Mouse (Mus musculus) layer of hippocampus, adult 9-10 months (tissue): ENCODE measurements around the gene Mcts1.
A peak's percentile ranks its signal among the peaks of the same experiment; 100 is the strongest.

Experiments used
- DNase-seq: peaks from one replicate; pipeline ENCODE4 v3.0.0; 2022; ENCODE audit warnings: low spot score

The Mcts1 gene

GRCm38 (mm10) chrX:38600177-38600994, at the start of gene Mcts1:
Mcts1 (plus strand) TSS chrX:38600578.
- peak; percentile 55 for DNase-seq

- DNase-seq = no peak
These were observed 47.1 kb upstream of the Mcts1 start for GRCm38 (mm10) chrX:38553255-38553654.

- peak; percentile 2 for DNase-seq
These were observed 36.3 kb upstream of the Mcts1 start for GRCm38 (mm10) chrX:38563941-38564541.

GRCm38 (mm10) chrX:38564542-38565175, 35.7 kb upstream of the Mcts1 start:
- peak; percentile 62 for DNase-seq

- no peak for DNase-seq
These were observed 35.2 kb upstream of the Mcts1 start for GRCm38 (mm10) chrX:38565176-38565542.

GRCm38 (mm10) chrX:38566521-38567205, 33.7 kb upstream of the Mcts1 start:
- no peak for DNase-seq

GRCm38 (mm10) chrX:38576078-38576477, 24.3 kb upstream of the Mcts1 start, which contains the start of gene Cul4b:
Cul4b (minus strand) TSS chrX:38576196.
- no peak for DNase-seq

- no peak for DNase-seq
These were observed 19.2 kb upstream of the Mcts1 start for GRCm38 (mm10) chrX:38581140-38581539.

- no peak for DNase-seq
These were observed 17.1 kb upstream of the Mcts1 start for GRCm38 (mm10) chrX:38583261-38583660.

- DNase-seq = no peak
These were observed 10.6 kb upstream of the Mcts1 start for GRCm38 (mm10) chrX:38589827-38590226.

GRCm38 (mm10) chrX:38591749-38592148, 8.6 kb upstream of the Mcts1 start:
- no peak for DNase-seq

- no peak for DNase-seq
These were observed 7.0 kb upstream of the Mcts1 start for GRCm38 (mm10) chrX:38593180-38593889.

- peak; percentile 8 for DNase-seq
These were observed 604 bp downstream of the Mcts1 start for GRCm38 (mm10) chrX:38600995-38601369.

GRCm38 (mm10) chrX:38634801-38635637, 34.6 kb downstream of the Mcts1 start, which contains the start of gene C1galt1c1:
C1galt1c1 (minus strand) TSS chrX:38635087.
- DNase-seq = peak; percentile 71

GRCm38 (mm10) chrX:38635638-38635931, 35.2 kb downstream of the Mcts1 start:
- no peak for DNase-seq

- DNase-seq = no peak
These were observed 41.1 kb downstream of the Mcts1 start for GRCm38 (mm10) chrX:38641435-38641834.

- DNase-seq = no peak
These were observed 41.8 kb downstream of the Mcts1 start for GRCm38 (mm10) chrX:38642183-38642582.

- no peak for DNase-seq
These were observed 50.1 kb downstream of the Mcts1 start for GRCm38 (mm10) chrX:38650404-38651039.

GRCm38 (mm10) chrX:38651167-38651566, 50.8 kb downstream of the Mcts1 start:
- no peak for DNase-seq

- no peak for DNase-seq
These were observed 52.8 kb downstream of the Mcts1 start for GRCm38 (mm10) chrX:38653181-38653580.

GRCm38 (mm10) chrX:38654681-38655080, 54.3 kb downstream of the Mcts1 start:
- DNase-seq = no peak
